36 mouse cellular contexts compared by ENCODE assay signal in genomic region chr11:83799871-83800430, GRCm38 (mm10). TPM values are rescaled to one million over a fixed set of nuclear protein-coding genes. Genes with fewer than 3 reads are reported as not detected.
DNase-seq lines count a peak whose midpoint lies in the region; ATAC-seq and TF ChIP-seq lines count a peak whose summit lies in the region.
"Had no signal": no experiment of that assay in that cellular context is flagged by ENCODE, and none has a peak within 500 bp of the region (broad histone marks: within the 10 kb centered on the region; RNA-seq: fewer than 3 reads in every experiment).

No protein-coding gene starts in this region.

- no peak for DNase-seq in heart, embryonic 10.5 days (ENCODE audit: low spot score)
- no peak for DNase-seq in heart, postnatal 14 days
- DNase-seq in ES-E14 (ENCODE audit: low read depth, low spot score), result no peak
- DNase-seq in kidney, adult 2 months, result peak; percentile 90
- DNase-seq in kidney, postnatal 10 days, result peak; percentile 45
- DNase-seq in cerebellum, postnatal 14 days, result no peak
- no peak for DNase-seq in cerebellum, adult 9-10 months
- DNase-seq: adrenal gland, postnatal 10 days; cerebellum, adult 18-20 months; cerebellum, postnatal 25 days; gastrocnemius, postnatal 25 days; heart, adult 18-20 months; layer of hippocampus, adult 9-11 months; liver; lung, adult 2 months; lung, postnatal 14 days; midbrain, embryonic 14.5 days; thymus, postnatal 14 days had no signal

- intact Hi-C loops in heart, postnatal 14 days (cut with DNase I), result loop anchor here (5.0 kb wide), 1 partner anchor 137 kb away; no protein-coding TSS in a partner anchor

- H3K36me3 ChIP-seq in heart, embryonic 10.5 days, result no peaks in the 10 kb centered on the region
- H3K36me3 ChIP-seq in ES-E14 (ENCODE audit: control insufficient read depth, insufficient read depth, low read length, poor library complexity, severe bottlenecking), result no peaks in the 10 kb centered on the region
- no peaks in the 10 kb centered on the region for H3K36me3 ChIP-seq in kidney, adult 2 months (ENCODE audit: control insufficient read depth, insufficient read depth, low read length)
- no peaks in the 10 kb centered on the region for H3K36me3 ChIP-seq in hindbrain, embryonic 12.5 days
- H3K36me3 ChIP-seq: heart, embryonic 12.5 days; hindbrain, embryonic 10.5 days; intestine, embryonic 15.5 days had no signal

- peaks cover 17% of the 10 kb centered on the region for H3K4me1 ChIP-seq in heart, embryonic 10.5 days
- peaks cover 2 to 3% of the 10 kb centered on the region in 2 experiments; a peak in 3 of 4 replicates for H3K4me1 ChIP-seq in ES-E14 (ENCODE audit: control insufficient read depth in 2 of 2, insufficient read depth in 2 of 2, low read length in 2 of 2, poor library complexity in 1 of 2)
- peaks cover 27% of the 10 kb centered on the region for H3K4me1 ChIP-seq in kidney, adult 2 months (ENCODE audit: control insufficient read depth, insufficient read depth, low read length)
- no peaks in the 10 kb centered on the region for H3K4me1 ChIP-seq in hindbrain, embryonic 12.5 days
- H3K4me1 ChIP-seq: intestine, embryonic 15.5 days had no signal

- TF ChIP-seq POLR2A in kidney, adult 2 months (IDR thresholded peaks at IDR 0.05; ENCODE audit: low read depth, low read length), result no peak

- ATAC-seq in hindbrain, embryonic 12.5 days (ENCODE audit: low FRiP score), result no peak
- ATAC-seq: forebrain, embryonic 13.5 days; hindbrain, embryonic 16.5 days; intestine, embryonic 15.5 days had no signal

- peaks cover 21% of the 10 kb centered on the region; the same call in 1 of the 2 replicates for H3K27me3 ChIP-seq in heart, embryonic 10.5 days (ENCODE audit: insufficient read depth, poor library complexity, severe bottlenecking)
- no peaks in the 10 kb centered on the region for H3K27me3 ChIP-seq in kidney, adult 2 months (replicated peaks; ENCODE audit: control insufficient read depth, insufficient read depth, low read length)
- no peaks in the 10 kb centered on the region for H3K27me3 ChIP-seq in hindbrain, embryonic 12.5 days
- H3K27me3 ChIP-seq: CH12.LX; forebrain, embryonic 13.5 days; intestine, embryonic 15.5 days had no signal

- H3K4me2 ChIP-seq in hindbrain, embryonic 12.5 days (replicated peaks), result no peak overlapping the region
- H3K4me2 ChIP-seq: forebrain, embryonic 13.5 days; heart, embryonic 12.5 days; intestine, embryonic 15.5 days had no signal

- no peak overlapping the region for H3K4me3 ChIP-seq in heart, embryonic 10.5 days
- H3K4me3 ChIP-seq in ES-E14 (ENCODE audit: insufficient read depth in 1 of 2, low read depth in 1 of 2, low read length in 2 of 2, poor library complexity in 1 of 2, severe bottlenecking in 1 of 2), result peak overlapping the region; percentile 30 to 32; a peak in 2 of 4 replicates
- H3K4me3 ChIP-seq in kidney, adult 2 months (ENCODE audit: insufficient read depth, low read depth, low read length), result no peak overlapping the region
- no peak overlapping the region for H3K4me3 ChIP-seq in hindbrain, embryonic 12.5 days
- H3K4me3 ChIP-seq: forebrain, embryonic 13.5 days; heart, embryonic 12.5 days; hindbrain, embryonic 10.5 days; intestine, embryonic 15.5 days had no signal

- WGBS in heart, embryonic 10.5 days, result 66% methylated on average over 12 of the region's 12 CpGs
- WGBS in kidney, adult 2 months, result 53% methylated on average over 12 of the region's 12 CpGs
- 65% methylated on average over 12 of the region's 12 CpGs for WGBS in hindbrain, embryonic 12.5 days

- H3K9me3 ChIP-seq in heart, embryonic 10.5 days, result no peaks in the 10 kb centered on the region
- no peaks in the 10 kb centered on the region for H3K9me3 ChIP-seq in ES-E14 (ENCODE audit: control insufficient read depth, insufficient read depth, low read depth, low read length)
- no peaks in the 10 kb centered on the region for H3K9me3 ChIP-seq in hindbrain, embryonic 12.5 days (replicated peaks)
- H3K9me3 ChIP-seq: forebrain, embryonic 13.5 days; heart, embryonic 12.5 days; hindbrain, embryonic 10.5 days; intestine, embryonic 15.5 days had no signal

- H3K9ac ChIP-seq in ES-E14 (ENCODE audit: insufficient read depth, low read depth, low read length, poor library complexity, severe bottlenecking), result peak overlapping the region; percentile 44; the same call in 1 of the 2 replicates
- H3K9ac ChIP-seq in hindbrain, embryonic 12.5 days, result no peak overlapping the region
- H3K9ac ChIP-seq: forebrain, embryonic 13.5 days; heart, embryonic 12.5 days; intestine, embryonic 15.5 days; liver, embryonic 14.5 days had no signal

- in situ Hi-C loops in ES-E14 (cut with MboI; ENCODE audit: low sequenced_read_pairs in 2 of 2, unreplicated experiment in 2 of 2), result no loop called here

- TF ChIP-seq CTCF in kidney, adult 2 months (conservative IDR thresholded peaks at IDR 0.05; ENCODE audit: insufficient read depth, insufficient read length, low read depth, low read length), result no peak

- H3K27ac ChIP-seq in heart, embryonic 10.5 days, result 0 out of 2 replicates have a peak overlapping the region, but pooled peaks have one; percentile 11
- no peak overlapping the region for H3K27ac ChIP-seq in ES-E14 (ENCODE audit: insufficient read depth, low read depth, low read length, poor library complexity, severe bottlenecking)
- peak overlapping the region; percentile 93 for H3K27ac ChIP-seq in kidney, adult 2 months (ENCODE audit: insufficient read depth, low read depth, low read length)
- H3K27ac ChIP-seq in hindbrain, embryonic 12.5 days, result no peak overlapping the region
- H3K27ac ChIP-seq: forebrain, embryonic 13.5 days; hindbrain, embryonic 10.5 days; intestine, embryonic 15.5 days; liver, embryonic 14.5 days had no signal

TF ChIP-seq in ES-E14, 5 proteins besides CTCF, POLR2A, EP300 and RAD21:
- TF ChIP-seq CHD2 (IDR thresholded peaks at IDR 0.05; ENCODE audit: low read depth, low read length), result no peak
- no peak for TF ChIP-seq HCFC1 (IDR thresholded peaks at IDR 0.05; ENCODE audit: borderline replicate concordance, insufficient read depth, low read length)
- TF ChIP-seq ZNF384 (IDR thresholded peaks at IDR 0.05; ENCODE audit: low read depth, low read length), result no peak
- TF ChIP-seq ZC3H11A (IDR thresholded peaks at IDR 0.05; ENCODE audit: borderline replicate concordance, low read depth, low read length), result no peak
- TF ChIP-seq MAFK (IDR thresholded peaks at IDR 0.05; ENCODE audit: insufficient read depth, low read depth, low read length), result no peak

RNA-seq across cellular contexts. Expression of gene Heatr6, which starts 46.5 kb away (rescaled TPM):
- polyA plus RNA-seq in heart, embryonic 10.5 days (2016; fragmentation: Nextera tagmentation; extraction: Ambion mirVana), result 16.1 and 19.9 TPM in 2 replicates
- total RNA-seq in heart, postnatal 14 days (2021), result 1 to 10 TPM; 6.1 to 7.7 TPM
- 16.7 and 19.5 TPM in 2 replicates for total RNA-seq in ES-E14 (2012; rRNA removed)
- 10.9 and 12.0 TPM in 2 replicates for polyA plus RNA-seq in kidney, adult 2 months (2012; rRNA removed)
- polyA plus RNA-seq in hindbrain, embryonic 12.5 days (2016; fragmentation: Nextera tagmentation; extraction: Ambion mirVana), result 34.1 and 37.4 TPM in 2 replicates

RNA-seq across cellular contexts. Expression of gene Hnf1b, which starts 49.9 kb away (rescaled TPM):
- 0.14 and 2.0 TPM in 2 replicates for polyA plus RNA-seq in heart, embryonic 10.5 days (2016; fragmentation: Nextera tagmentation; extraction: Ambion mirVana)
- not detected for total RNA-seq in heart, postnatal 14 days (2021)
- total RNA-seq in ES-E14 (2012; rRNA removed), result 0.16 and 0.40 TPM in 2 replicates
- polyA plus RNA-seq in kidney, adult 2 months (2012; rRNA removed), result 161 and 172 TPM in 2 replicates
- polyA plus RNA-seq in hindbrain, embryonic 12.5 days (2016; fragmentation: Nextera tagmentation; extraction: Ambion mirVana), result 0.09 TPM in 1 of 2 replicates, not detected in the other
- total RNA-seq: gastrocnemius, adult 18-20 months; gastrocnemius, postnatal 25 days; monocyte, adult 5-6 weeks had no signal
- polyA plus RNA-seq: C2C12; embryonic facial prominence, embryonic 11.5 days; forebrain, embryonic 13.5 days; heart, postnatal 0 days; hindbrain, embryonic 10.5 days had no signal

RNA-seq across cellular contexts. Expression of gene Wfdc21, which starts 53.2 kb away (rescaled TPM):
- polyA plus RNA-seq in heart, embryonic 10.5 days (2016; fragmentation: Nextera tagmentation; extraction: Ambion mirVana), result not detected in 2 replicates
- under 1 TPM; 0.76 to 0.80 TPM for total RNA-seq in heart, postnatal 14 days (2021)
- total RNA-seq in ES-E14 (2012; rRNA removed), result not detected in 2 replicates
- polyA plus RNA-seq in kidney, adult 2 months (2012; rRNA removed), result 0.77 and 1.9 TPM in 2 replicates
- polyA plus RNA-seq in hindbrain, embryonic 12.5 days (2016; fragmentation: Nextera tagmentation; extraction: Ambion mirVana), result not detected in 2 replicates
- total RNA-seq: heart, adult 18-20 months; left cerebral cortex, postnatal 14 days had no signal
- polyA plus RNA-seq: C2C12; embryonic facial prominence, embryonic 11.5 days; forebrain, embryonic 13.5 days; frontal cortex, adult 2 months; heart, embryonic 12.5 days; hindbrain, embryonic 10.5 days; hindbrain, embryonic 16.5 days; intestine, embryonic 15.5 days; limb, embryonic 11.5 days; midbrain, embryonic 14.5 days; neural tube, embryonic 14.5 days; stomach, embryonic 14.5 days had no signal

Comparison
In these comparisons a context has a peak if more than half of its experiments do, and no peak if none do; other contexts are left out.
1. DNase-seq: peak in kidney, adult 2 months (single experiment) and kidney, postnatal 10 days (single experiment); none in heart, embryonic 10.5 days (single experiment), heart, postnatal 14 days (0 of 2), ES-E14 (single experiment), cerebellum, postnatal 14 days (0 of 2) and cerebellum, adult 9-10 months (single experiment).
2. H3K27ac ChIP-seq: peak in heart, embryonic 10.5 days (single experiment) and kidney, adult 2 months (single experiment); none in ES-E14 (single experiment) and hindbrain, embryonic 12.5 days (single experiment).
3. H3K4me3 ChIP-seq: peak in ES-E14 (2 of 2); none in heart, embryonic 10.5 days (single experiment), kidney, adult 2 months (single experiment) and hindbrain, embryonic 12.5 days (single experiment).
4. RNA of gene Hnf1b, which starts 49.9 kb away (polyA plus RNA-seq): 161 to 172 TPM in kidney, adult 2 months; 0.14 to 2.0 TPM in heart, embryonic 10.5 days and 0.09 TPM in hindbrain, embryonic 12.5 days; every median in the first group is over 10 times any median in the second.